Mouse (Mus musculus) heart, adult 18-20 months (tissue): Measurements from ENCODE around the gene Olfr97. TPM values are rescaled to one million over a fixed set of nuclear protein-coding genes. Genes with fewer than 3 reads are reported as not detected.

ENCODE experiments used
- DNase-seq, 2 experiments: peaks; one replicate each; pipeline ENCODE4 v3.0.0; 2021 to 2022; ENCODE audit warnings: mixed read lengths in 1 of 2
- total RNA-seq, 2 experiments: library from RNA; stranded (reverse); gene quantifications; 2 replicates each; pipeline ENCODE4 v1.2.3; 2021

Gene Olfr97
- total RNA-seq, 2 experiments from 2014 or later: not detected

DNA sequence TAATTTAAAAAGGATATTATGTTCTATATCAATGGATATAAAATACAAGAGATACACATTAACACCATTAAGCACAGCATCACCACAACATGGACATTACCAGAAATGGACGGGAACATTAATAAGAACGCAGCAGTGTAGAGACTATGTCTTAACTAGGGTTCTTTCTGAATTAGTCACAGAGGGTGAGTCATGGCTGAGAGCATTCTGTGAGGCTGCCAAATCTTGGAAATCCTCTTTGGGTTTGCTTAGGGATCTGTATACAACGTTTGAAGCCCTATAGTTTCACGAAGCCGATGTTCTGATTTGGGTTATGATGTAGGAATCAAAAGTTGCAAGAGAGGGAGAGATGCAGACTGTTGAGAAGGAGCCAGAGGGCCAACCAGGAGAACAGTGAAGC is 42.3 kb downstream of the Olfr97 start:
- DNase-seq: no peak

DNA sequence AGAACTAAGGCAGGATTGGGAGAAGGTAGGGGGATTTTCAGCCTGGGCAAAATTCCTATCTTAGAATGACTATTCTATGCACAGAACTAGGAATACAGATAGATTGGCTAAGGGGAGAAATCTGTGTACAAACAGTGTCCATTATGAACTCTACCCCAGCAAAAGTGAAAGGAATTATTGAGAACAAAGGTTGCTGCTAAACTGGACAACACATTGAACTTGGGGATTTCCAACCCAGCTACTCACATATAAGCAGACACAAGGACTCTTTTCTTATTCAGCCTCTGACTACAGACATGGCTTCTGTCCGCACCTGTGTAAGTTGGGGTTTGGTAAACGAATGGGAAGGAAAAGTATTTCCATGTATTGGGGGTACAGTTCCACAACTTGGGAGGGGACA is 43.5 kb downstream of the Olfr97 start, which contains the start of gene Ubd:
TSS of gene Ubd (plus strand) at position 237 of the 400 bp plus-strand sequence.
- no peak for DNase-seq

DNA sequence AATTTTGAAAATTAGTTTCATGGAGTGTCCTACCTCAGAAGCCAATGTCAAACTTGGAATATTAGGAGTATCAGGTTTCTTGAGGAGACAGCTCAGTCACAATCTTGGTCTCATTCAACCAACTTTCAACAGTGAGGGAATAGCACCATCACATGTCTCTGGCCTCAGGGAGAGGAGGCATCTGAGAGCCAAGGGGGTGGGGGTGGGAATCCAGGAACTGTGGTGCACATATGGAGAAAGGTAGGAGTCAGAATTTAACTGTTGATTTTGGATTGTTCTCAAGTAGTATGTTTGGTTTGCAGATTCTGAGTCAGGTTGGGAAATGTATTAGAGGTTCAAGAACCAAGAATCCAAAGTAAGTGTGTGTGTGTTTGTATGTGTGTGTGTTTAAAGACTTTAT is 44.1 kb downstream of the Olfr97 start:
- DNase-seq: no peak

DNA sequence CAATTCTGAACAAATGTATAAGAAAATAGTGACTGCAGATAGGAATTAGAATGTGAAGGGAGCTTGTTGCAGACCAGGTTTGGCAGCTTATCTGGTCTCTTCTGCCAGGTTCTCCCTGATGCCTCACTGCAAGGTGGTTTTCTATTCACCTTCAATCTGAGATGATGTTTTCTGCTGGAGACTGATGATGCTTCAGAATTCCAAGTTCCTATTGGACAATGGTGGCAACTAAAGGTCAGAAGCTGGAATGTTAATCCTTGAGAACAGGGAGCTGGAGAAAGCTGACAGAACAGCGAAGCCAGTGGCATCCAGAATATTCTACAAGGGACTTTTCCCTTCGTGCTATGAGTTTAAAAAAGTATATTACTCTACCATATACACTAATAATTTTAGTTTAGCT is 46.4 kb downstream of the Olfr97 start:
- DNase-seq: peak; percentile 25 to 37

DNA sequence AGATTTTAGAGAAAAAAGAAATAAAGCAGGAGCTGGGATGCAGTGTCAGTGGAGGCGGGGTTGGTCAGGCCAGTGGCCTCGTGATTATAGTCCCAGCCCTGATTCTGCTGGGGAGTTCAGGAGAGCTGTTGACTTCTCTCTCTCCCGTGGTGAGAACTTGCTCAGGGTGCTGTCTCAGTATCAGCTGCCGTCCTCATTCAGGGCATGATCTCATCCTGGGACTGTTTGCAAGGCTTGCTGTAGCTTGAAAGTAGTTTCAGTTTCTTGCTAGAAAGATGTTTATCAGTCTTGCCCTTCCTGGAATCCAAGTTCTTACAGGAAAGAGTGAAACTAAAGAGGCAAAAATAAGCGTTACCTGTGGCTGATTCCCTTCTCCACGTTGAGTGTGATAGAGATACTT is 51.7 kb downstream of the Olfr97 start:
- DNase-seq: no peak

Other genes with a start within 250 kb of the Olfr97 start
- gene H2-M5, start 247.8 kb downstream of the Olfr97 start, total RNA-seq: not detected
- gene Zfp57, start 236.2 kb downstream of the Olfr97 start, total RNA-seq: 1 to 10 TPM; 1.7 to 2.0 TPM
- gene Mog, start 213.9 kb downstream of the Olfr97 start, total RNA-seq: not detected
- gene Gabbr1, start 191.4 kb downstream of the Olfr97 start, total RNA-seq: 1 to 10 TPM; 6.0 to 8.2 TPM
- gene Olfr90, start 148.8 kb downstream of the Olfr97 start, total RNA-seq: not detected
- not detected for gene Olfr91, start 139.1 kb downstream of the Olfr97 start, total RNA-seq
- gene Olfr92, start 117.2 kb downstream of the Olfr97 start, total RNA-seq: not detected
- gene Olfr93, start 75.8 kb downstream of the Olfr97 start, total RNA-seq: not detected
- 1 to 10 TPM in 1 of 2 experiments, not detected in 1; 1.2 TPM for gene Ubd, start 43.4 kb downstream of the Olfr97 start, total RNA-seq
- gene Olfr94, start 36.3 kb downstream of the Olfr97 start, total RNA-seq: not detected
- gene Olfr95, start 24.2 kb downstream of the Olfr97 start, total RNA-seq: not detected
- not detected for gene Olfr96, start 17.2 kb downstream of the Olfr97 start, total RNA-seq
- gene Olfr98, start 26.4 kb upstream of the Olfr97 start, total RNA-seq: not detected
- gene H2-M3, start 32.9 kb upstream of the Olfr97 start, total RNA-seq: 1 to 10 TPM; 4.1 to 5.4 TPM
- gene Olfr99, start 46.1 kb upstream of the Olfr97 start, total RNA-seq: not detected
- gene Olfr101, start 67.0 kb upstream of the Olfr97 start, total RNA-seq: not detected
- gene Olfr102, start 79.7 kb upstream of the Olfr97 start, total RNA-seq: not detected
- gene Olfr103, start 102.4 kb upstream of the Olfr97 start, total RNA-seq: not detected
- not detected for gene Olfr104-ps, start 122.3 kb upstream of the Olfr97 start, total RNA-seq
- not detected for gene Olfr105-ps, start 141.7 kb upstream of the Olfr97 start, total RNA-seq
- not detected for gene Olfr106-ps, start 153.1 kb upstream of the Olfr97 start, total RNA-seq
- not detected for gene Olfr107, start 161.9 kb upstream of the Olfr97 start, total RNA-seq
- gene Olfr108, start 208.2 kb upstream of the Olfr97 start, total RNA-seq: not detected
- not detected for gene Olfr109, start 221.6 kb upstream of the Olfr97 start, total RNA-seq
- 1 to 10 TPM in 1 of 2 experiments, not detected in 1; 1.3 TPM for gene H2-M2, start 246.2 kb upstream of the Olfr97 start, total RNA-seq